Mouse (Mus musculus) gastrocnemius, postnatal 10 days (tissue): ENCODE measurements at regions not wholly inside any gene's neighbourhood (a gene's known extent, or its start where the extent isn't known, plus 50 kb on each side); places are given as distances from the start of the nearest gene placed in this dataset.
A peak's percentile ranks its signal among the peaks of the same experiment; 100 is the strongest.
"Not testable (repeated sequence)": the region's sequence is repeated elsewhere in the genome, so short reads cannot be mapped to it uniquely, and the experiment has no call there.

ENCODE experiments used
- DNase-seq: peaks from one replicate; pipeline ENCODE4 v3.0.0; 2021; ENCODE audit warnings: mixed read lengths

- DNase-seq, result peak; percentile 28
Measured at GRCm38 (mm10) chr5:25639187-25639586, 66.4 kb downstream of the Xrcc2 start.

- no peak for DNase-seq
Measured at GRCm38 (mm10) chr5:25638097-25638496, 67.5 kb downstream of the Xrcc2 start.

- DNase-seq, result no peak
Measured at GRCm38 (mm10) chr5:25632861-25633535, 72.6 kb downstream of the Xrcc2 start.

GRCm38 (mm10) chr5:25629731-25630130 is 75.9 kb downstream of the Xrcc2 start:
- no peak for DNase-seq

- no peak for DNase-seq
Measured at GRCm38 (mm10) chr5:25628504-25628903, 77.1 kb downstream of the Xrcc2 start.

GRCm38 (mm10) chr5:25627086-25627485 is 78.5 kb downstream of the Xrcc2 start:
- DNase-seq, result no peak

GRCm38 (mm10) chr5:25624029-25624428 is 81.6 kb downstream of the Xrcc2 start:
- DNase-seq, result no peak

- no peak for DNase-seq
Measured at GRCm38 (mm10) chr5:25619872-25620271, 85.8 kb downstream of the Xrcc2 start.

GRCm38 (mm10) chr5:25619337-25619736 is 86.3 kb downstream of the Xrcc2 start:
- not testable (repeated sequence) for DNase-seq

GRCm38 (mm10) chr5:25614659-25615061 is 91.0 kb downstream of the Xrcc2 start:
- no peak for DNase-seq

GRCm38 (mm10) chr5:25613844-25614658 is 91.6 kb downstream of the Xrcc2 start:
- no peak for DNase-seq

GRCm38 (mm10) chr5:25612036-25612705 is 93.5 kb downstream of the Xrcc2 start:
- DNase-seq, result no peak

GRCm38 (mm10) chr5:25609911-25610310 is 94.0 kb downstream of the Cct8l1 start:
- no peak for DNase-seq

GRCm38 (mm10) chr5:25602123-25602522 is 86.3 kb downstream of the Cct8l1 start:
- DNase-seq, result no peak

GRCm38 (mm10) chr5:25599363-25599762 is 83.5 kb downstream of the Cct8l1 start:
- no peak for DNase-seq

GRCm38 (mm10) chr5:25597786-25598185 is 81.9 kb downstream of the Cct8l1 start:
- no peak for DNase-seq

- no peak for DNase-seq
Measured at GRCm38 (mm10) chr5:25591709-25592108, 75.8 kb downstream of the Cct8l1 start.
